Comparison of ENCODE assay signal across 7 mouse cellular contexts in genomic region chr9:14275792-14276480, GRCm38 (mm10). TPM values are rescaled to one million over a fixed set of nuclear protein-coding genes. Genes with fewer than 3 reads are reported as not detected.
DNase-seq lines count a peak whose midpoint lies in the region; ATAC-seq lines count a peak whose summit lies in the region.

No protein-coding gene starts in this region.

- peak overlapping the region; percentile 69 for H3K4me2 ChIP-seq in intestine, embryonic 15.5 days (replicated peaks)

- ATAC-seq in intestine, embryonic 15.5 days, result peak; percentile 98

- H3K9ac ChIP-seq in intestine, embryonic 15.5 days, result peak overlapping the region; percentile 86

- no peaks in the 10 kb centered on the region for H3K36me3 ChIP-seq in intestine, embryonic 15.5 days
- no peaks in the 10 kb centered on the region for H3K36me3 ChIP-seq in midbrain, embryonic 10.5 days

- peak overlapping the region; percentile 95 for H3K27ac ChIP-seq in intestine, embryonic 15.5 days
- peak overlapping the region; percentile 96 for H3K27ac ChIP-seq in midbrain, embryonic 10.5 days (replicated peaks)

- under 1% methylated on average over 53 of the region's 54 CpGs for WGBS in intestine, embryonic 15.5 days
- WGBS in midbrain, embryonic 10.5 days, result 0% methylated on average over 53 of the region's 54 CpGs

- peak overlapping the region; percentile 95 for H3K4me3 ChIP-seq in intestine, embryonic 15.5 days (replicated peaks)
- H3K4me3 ChIP-seq in midbrain, embryonic 10.5 days, result peak overlapping the region; percentile 84

- H3K27me3 ChIP-seq in intestine, embryonic 15.5 days (replicated peaks), result no peaks in the 10 kb centered on the region
- no peaks in the 10 kb centered on the region for H3K27me3 ChIP-seq in midbrain, embryonic 10.5 days (ENCODE audit: low read depth, poor library complexity, severe bottlenecking)

- DNase-seq in adrenal gland, adult 2 months, result peak; percentile 99
- DNase-seq in embryo, embryonic 11.5 days (ENCODE audit: low read depth, low spot score), result peak; percentile 96
- DNase-seq in gastrocnemius, postnatal 36 days, result peak; percentile 93 to 98
- peak; percentile 97 to 100 for DNase-seq in left cerebral cortex, postnatal 25 days (ENCODE audit: low spot score in 2 of 2)
- peak; percentile 99 for DNase-seq in midbrain, embryonic 10.5 days (ENCODE audit: low spot score)
- DNase-seq in right cerebral cortex, postnatal 4 days, result peak; percentile 99

- intact Hi-C loops in gastrocnemius, postnatal 36 days (cut with DNase I), result loop anchor here (2.0 kb wide), 1 partner anchor 449 kb away; the partner anchor contains the start of genes Cep57 and Fam76b
- intact Hi-C loops in left cerebral cortex, postnatal 25 days (cut with DNase I), result loop anchor here (2.0 to 10.0 kb wide), 5 partner anchors 101 to 381 kb away; partner anchors contain the start of gene Endod1

- no peaks in the 10 kb centered on the region for H3K9me3 ChIP-seq in intestine, embryonic 15.5 days
- H3K9me3 ChIP-seq in midbrain, embryonic 10.5 days (replicated peaks), result no peaks in the 10 kb centered on the region

- 0 out of 2 replicates have a peak, but pooled peaks cover 7% of the 10 kb centered on the region for H3K4me1 ChIP-seq in intestine, embryonic 15.5 days (replicated peaks)
- peaks cover 15% of the 10 kb centered on the region for H3K4me1 ChIP-seq in midbrain, embryonic 10.5 days

RNA-seq across cellular contexts. Expression of gene Sesn3, which starts 1.1 kb away (rescaled TPM):
- total RNA-seq in adrenal gland, adult 2 months (2021), result 10 to 100 TPM; 58.8 to 65.1 TPM
- polyA plus RNA-seq in adrenal gland, adult 2 months (2012; rRNA removed), result 16.1 and 19.4 TPM in 2 replicates
- 10 to 100 TPM; 20.6 to 24.4 TPM for total RNA-seq in gastrocnemius, postnatal 36 days (2021)
- polyA plus RNA-seq in intestine, embryonic 15.5 days (2015; fragmentation: Nextera tagmentation; extraction: Ambion mirVana), result 13.1 and 16.3 TPM in 2 replicates
- 100 to 1,000 TPM; 106 to 116 TPM for total RNA-seq in left cerebral cortex, postnatal 25 days (2021)
- 16.0 and 16.2 TPM in 2 replicates for polyA plus RNA-seq in midbrain, embryonic 10.5 days (2016; fragmentation: Nextera tagmentation; extraction: Ambion mirVana)

Comparison
In these comparisons a context has a peak if more than half of its experiments do, and no peak if none do; other contexts are left out.
1. Peak in every context shown above with its lines: DNase-seq, ATAC-seq, H3K4me3 ChIP-seq and H3K27ac ChIP-seq.